In the genomic region with DNA sequence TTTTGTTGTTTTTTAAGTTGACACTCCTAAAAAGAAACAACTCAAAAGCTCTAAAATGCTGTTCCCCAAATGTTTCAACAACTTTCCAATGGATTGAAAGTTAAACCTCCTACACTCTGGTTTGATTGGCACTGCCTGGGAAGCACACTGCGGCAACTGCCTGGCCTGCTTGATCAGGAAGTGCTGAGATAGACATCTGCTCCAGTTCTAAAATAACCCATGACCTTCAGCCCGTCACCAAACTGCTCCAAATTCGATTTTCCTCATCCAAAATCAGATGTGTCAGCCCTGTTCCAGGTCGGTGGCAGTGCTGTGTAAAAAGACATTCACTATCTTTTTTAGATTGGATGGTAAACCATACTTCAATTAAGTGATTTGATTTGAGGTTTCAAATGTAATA, we compare ENCODE assay signal across 14 mouse cellular contexts.
DNase-seq lines count a peak whose midpoint lies in the region; ATAC-seq lines count a peak whose summit lies in the region.
"Had no signal": no experiment of that assay in that cellular context is flagged by ENCODE, and none has a peak within 500 bp of the region (broad histone marks: within the 10 kb centered on the region; RNA-seq: fewer than 3 reads in every experiment).

No protein-coding gene starts in this region.

- peak overlapping the region; percentile 72 for H3K27ac ChIP-seq in brown adipose tissue, adult 24 weeks (replicated peaks; ENCODE audit: low read depth, low read length)
- H3K27ac ChIP-seq in midbrain, embryonic 14.5 days (replicated peaks; ENCODE audit: low read depth, low read length): no peak overlapping the region
- H3K27ac ChIP-seq: hindbrain, embryonic 15.5 days; limb, embryonic 13.5 days; lung, embryonic 15.5 days; midbrain, embryonic 10.5 days had no signal

- WGBS in midbrain, embryonic 14.5 days: 77% methylated on average over 4 of the region's 4 CpGs

- no peak overlapping the region for H3K4me2 ChIP-seq in midbrain, embryonic 14.5 days (ENCODE audit: low read length)
- H3K4me2 ChIP-seq: hindbrain, embryonic 15.5 days; limb, embryonic 13.5 days; lung, embryonic 15.5 days had no signal

- DNase-seq in cerebellum, adult 9-10 months: peak; percentile 48
- no peak for DNase-seq in cerebellum, adult 11 months
- DNase-seq in kidney, postnatal 36 days: peak; percentile 11
- no peak for DNase-seq in kidney, adult 8-10 months
- DNase-seq in skeletal muscle tissue, adult 2 months (ENCODE audit: low read depth, low spot score): peak; percentile 42
- DNase-seq in midbrain, embryonic 14.5 days: no peak
- DNase-seq: kidney, adult 9 months; thymus, postnatal 36 days had no signal

- H3K27me3 ChIP-seq in midbrain, embryonic 14.5 days (ENCODE audit: control insufficient read depth, insufficient read depth, low read length): no peaks in the 10 kb centered on the region
- H3K27me3 ChIP-seq: hindbrain, embryonic 15.5 days; limb, embryonic 13.5 days; lung, embryonic 15.5 days had no signal

- H3K9ac ChIP-seq in midbrain, embryonic 14.5 days (replicated peaks; ENCODE audit: low read length): no peak overlapping the region
- H3K9ac ChIP-seq: hindbrain, embryonic 15.5 days; lung, embryonic 15.5 days had no signal

- no peak for ATAC-seq in midbrain, embryonic 14.5 days (ENCODE audit: low FRiP score, low TSS enrichment)

- peaks cover 3% of the 10 kb centered on the region; the same call in 1 of the 2 replicates for H3K36me3 ChIP-seq in midbrain, embryonic 14.5 days (ENCODE audit: control insufficient read depth, insufficient read depth, low read length)
- H3K36me3 ChIP-seq: hindbrain, embryonic 15.5 days; limb, embryonic 13.5 days; lung, embryonic 15.5 days; midbrain, embryonic 10.5 days had no signal

- no peaks in the 10 kb centered on the region for H3K9me3 ChIP-seq in midbrain, embryonic 14.5 days (ENCODE audit: control insufficient read depth, low read length)
- H3K9me3 ChIP-seq: hindbrain, embryonic 15.5 days; limb, embryonic 13.5 days; lung, embryonic 15.5 days; midbrain, embryonic 10.5 days had no signal

- peaks cover 3% of the 10 kb centered on the region; the same call in 1 of the 2 replicates for H3K4me1 ChIP-seq in brown adipose tissue, adult 24 weeks (ENCODE audit: control insufficient read depth, insufficient read depth, insufficient read length, low read length)
- H3K4me1 ChIP-seq in midbrain, embryonic 14.5 days (ENCODE audit: control insufficient read depth, insufficient read depth, low read length): 0 out of 2 replicates have a peak, but pooled peaks cover 7% of the 10 kb centered on the region

- peak overlapping the region; percentile 21 for H3K4me3 ChIP-seq in brown adipose tissue, adult 24 weeks (ENCODE audit: insufficient read depth, low read depth, low read length)
- H3K4me3 ChIP-seq in midbrain, embryonic 14.5 days (replicated peaks; ENCODE audit: low read depth, low read length): no peak overlapping the region
- H3K4me3 ChIP-seq: erythroblast, embryonic 14.5 days; hindbrain, embryonic 15.5 days; limb, embryonic 13.5 days; lung, embryonic 15.5 days; midbrain, embryonic 10.5 days had no signal

Comparison
In these comparisons a context has a peak if more than half of its experiments do, and no peak if none do; other contexts are left out.
1. DNase-seq: peak in cerebellum, adult 9-10 months (single experiment), kidney, postnatal 36 days (2 of 2) and skeletal muscle tissue, adult 2 months (single experiment); none in cerebellum, adult 11 months (single experiment), kidney, adult 8-10 months (0 of 2) and midbrain, embryonic 14.5 days (single experiment).